Mouse (Mus musculus) left cerebral cortex, postnatal 4 days (tissue): Measurements from ENCODE around the gene Olfr1113. TPM values are rescaled to one million over a fixed set of nuclear protein-coding genes. Genes with fewer than 3 reads are reported as not detected.
"Not testable (repeated sequence)": the region's sequence is repeated elsewhere in the genome, so short reads cannot be mapped to it uniquely, and the experiment has no call there.

ENCODE experiments used
- DNase-seq: peaks from one replicate; pipeline ENCODE4 v3.0.0-alpha.2; 2022
- intact Hi-C: fragments of 180-260 bp; cut with DNase I; formaldehyde crosslinking; loops from one replicate; pipeline ENCODE4 v1.15.1; 2025
- microRNA-seq: library from miRNA; unstranded; fragments of <30 nt; microRNA quantifications from one replicate; pipeline ENCODE4 v1.2.0, GENCODE M21; 2022
- total RNA-seq, 2 experiments: library from RNA; stranded (reverse); gene quantifications; 2 replicates each; pipeline ENCODE4 v1.2.3; 2021

Olfr1113 gene
- total RNA-seq, result not detected

DNA sequence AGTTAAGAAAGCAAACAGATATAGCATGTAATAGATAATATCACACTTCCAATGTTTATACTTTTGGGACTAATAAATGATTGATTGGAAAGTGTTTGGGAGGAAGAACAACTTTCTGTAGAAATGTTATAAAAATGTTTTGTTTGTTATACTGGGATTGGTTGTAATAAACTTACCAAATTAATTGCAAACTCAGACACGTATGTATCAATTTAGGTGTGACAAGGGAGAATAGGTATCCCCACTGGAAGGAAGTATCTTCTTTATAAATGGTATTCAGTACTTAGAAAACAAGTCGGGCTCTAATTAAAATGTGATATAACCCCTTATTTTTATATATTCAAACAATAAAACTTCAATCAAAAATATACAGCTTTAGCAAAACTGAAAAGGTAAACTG, at the start of gene Olfr1113:
Gene Olfr1113 (plus strand): TSS at position 301 of the 400 bp plus-strand sequence.
- intact Hi-C loops, result no loop called here
- DNase-seq, result no peak

DNA sequence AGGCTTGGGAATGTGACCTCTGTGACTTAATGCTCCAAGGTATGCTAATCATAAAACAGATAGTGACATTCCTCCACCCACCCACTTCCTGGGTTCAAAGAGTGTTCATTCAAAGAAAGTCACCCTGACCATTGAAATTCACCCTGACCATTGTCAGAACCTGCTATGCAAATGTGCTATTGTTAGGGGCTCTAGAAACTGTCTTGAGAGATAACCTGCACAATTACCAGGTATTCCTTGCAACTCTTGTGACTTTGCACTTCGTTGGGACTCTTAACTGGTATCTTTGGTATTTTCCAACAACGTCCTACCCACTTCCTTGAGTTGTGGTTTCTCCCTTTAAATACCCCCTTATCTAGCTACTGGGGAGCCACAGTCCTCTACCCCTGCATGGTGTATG, 41.0 kb upstream of the Olfr1113 start:
- DNase-seq, intact Hi-C loops: not testable (repeated sequence)

GRCm38 (mm10) chr2:87187498-87187897, 21.3 kb upstream of the Olfr1113 start, which contains the start of gene Olfr1112:
Gene Olfr1112, plus strand, starts transcription at chr2:87187798.
- no peak for DNase-seq
- intact Hi-C loops, result no loop called here

GRCm38 (mm10) chr2:87247713-87248112, 38.9 kb downstream of the Olfr1113 start, which contains the start of gene Olfr1115:
Gene Olfr1115, plus strand, starts transcription at chr2:87248013.
- intact Hi-C loops, result no loop called here
- no peak for DNase-seq

Small RNA genes lying within 50 kb of the gene (microRNA-seq; reads per million reads assigned to microRNA genes)
- gene Gm27438, result not detected

Other genes with a start within 250 kb of the Olfr1113 start
- not detected for gene Olfr1099, start 248.3 kb upstream of the Olfr1113 start, total RNA-seq
- gene Olfr1100, start 229.0 kb upstream of the Olfr1113 start, total RNA-seq, result not detected
- gene Olfr1101, start 217.7 kb upstream of the Olfr1113 start, total RNA-seq, result not detected
- not detected for gene Olfr1102, start 210.6 kb upstream of the Olfr1113 start, total RNA-seq
- not detected for gene Olfr1104, start 181.9 kb upstream of the Olfr1113 start, total RNA-seq
- gene Olfr1105, start 172.4 kb upstream of the Olfr1113 start, total RNA-seq, result not detected
- not detected for gene Olfr1106, start 156.7 kb upstream of the Olfr1113 start, total RNA-seq
- gene Olfr1107, start 133.2 kb upstream of the Olfr1113 start, total RNA-seq, result not detected
- not detected for gene Olfr1109, start 113.0 kb upstream of the Olfr1113 start, total RNA-seq
- gene Olfr259, start 94.4 kb upstream of the Olfr1113 start, total RNA-seq, result not detected
- gene Olfr1110, start 68.7 kb upstream of the Olfr1113 start, total RNA-seq, result not detected
- not detected for gene Olfr1111, start 56.3 kb upstream of the Olfr1113 start, total RNA-seq
- gene Olfr1112, start 21.2 kb upstream of the Olfr1113 start, total RNA-seq, result not detected
- not detected for gene Olfr1115, start 39.0 kb downstream of the Olfr1113 start, total RNA-seq
- gene Olfr1116, start 58.6 kb downstream of the Olfr1113 start, total RNA-seq, result not detected
- gene Olfr1118, start 98.6 kb downstream of the Olfr1113 start, total RNA-seq, result not detected
- gene Olfr1120, start 145.8 kb downstream of the Olfr1113 start, total RNA-seq, result not detected
- not detected for gene Olfr1121, start 160.9 kb downstream of the Olfr1113 start, total RNA-seq
- gene Olfr1122, start 176.9 kb downstream of the Olfr1113 start, total RNA-seq, result under 1 TPM; 0.08 TPM
- not detected for gene Olfr1123, start 207.7 kb downstream of the Olfr1113 start, total RNA-seq
- gene Olfr1124, start 221.3 kb downstream of the Olfr1113 start, total RNA-seq, result not detected
- gene Olfr1126, start 245.0 kb downstream of the Olfr1113 start, total RNA-seq, result not detected